Comparison of ENCODE assay signal across 10 mouse cellular contexts in genomic region chr15:83998586-83998985, GRCm38 (mm10).
DNase-seq lines count a peak whose midpoint lies in the region; ATAC-seq and TF ChIP-seq lines count a peak whose summit lies in the region.
"Had no signal": no experiment of that assay in that cellular context is flagged by ENCODE, and none has a peak within 500 bp of the region (broad histone marks: within the 10 kb centered on the region; RNA-seq: fewer than 3 reads in every experiment).

No protein-coding gene starts in this region.

- no peaks in the 10 kb centered on the region for H3K36me3 ChIP-seq in lung, embryonic 14.5 days (ENCODE audit: insufficient read depth)
- no peaks in the 10 kb centered on the region for H3K36me3 ChIP-seq in forebrain, embryonic 11.5 days (ENCODE audit: control insufficient read depth, insufficient read depth, low read length)
- no peaks in the 10 kb centered on the region for H3K36me3 ChIP-seq in hindbrain, embryonic 13.5 days
- no peaks in the 10 kb centered on the region for H3K36me3 ChIP-seq in midbrain, postnatal 0 days (ENCODE audit: insufficient read depth, low read length)
- H3K36me3 ChIP-seq: embryonic facial prominence, embryonic 15.5 days had no signal

- H3K4me2 ChIP-seq in lung, embryonic 14.5 days = peak overlapping the region; percentile 25; the same call in 1 of the 2 replicates
- peak overlapping the region; percentile 51 for H3K4me2 ChIP-seq in forebrain, embryonic 11.5 days (ENCODE audit: low read depth, low read length, severe bottlenecking)
- H3K4me2 ChIP-seq in hindbrain, embryonic 13.5 days = peak overlapping the region; percentile 35
- 0 out of 2 replicates have a peak overlapping the region, but pooled peaks have one; percentile 6 for H3K4me2 ChIP-seq in midbrain, postnatal 0 days (ENCODE audit: low read depth, low read length, poor library complexity, severe bottlenecking)
- H3K4me2 ChIP-seq: embryonic facial prominence, embryonic 15.5 days had no signal

- H3K9me3 ChIP-seq in lung, embryonic 14.5 days (ENCODE audit: low read depth, low read length) = no peaks in the 10 kb centered on the region
- H3K9me3 ChIP-seq in forebrain, embryonic 11.5 days (ENCODE audit: control insufficient read depth, low read length) = no peaks in the 10 kb centered on the region
- H3K9me3 ChIP-seq in hindbrain, embryonic 13.5 days = no peaks in the 10 kb centered on the region
- no peaks in the 10 kb centered on the region for H3K9me3 ChIP-seq in midbrain, postnatal 0 days (ENCODE audit: low read length)
- H3K9me3 ChIP-seq: embryonic facial prominence, embryonic 15.5 days had no signal

- TF ChIP-seq CTCF in lung, embryonic 14.5 days (IDR thresholded peaks at IDR 0.05; ENCODE audit: low read depth) = no peak
- TF ChIP-seq CTCF in midbrain, postnatal 0 days (IDR thresholded peaks at IDR 0.05) = no peak

- peak overlapping the region; percentile 75 for H3K27ac ChIP-seq in lung, embryonic 14.5 days (ENCODE audit: low read depth)
- H3K27ac ChIP-seq in forebrain, embryonic 11.5 days (ENCODE audit: low read depth, low read length) = no peak overlapping the region
- peak overlapping the region; percentile 66 for H3K27ac ChIP-seq in hindbrain, embryonic 13.5 days
- no peak overlapping the region for H3K27ac ChIP-seq in midbrain, postnatal 0 days (ENCODE audit: low read depth, low read length)
- H3K27ac ChIP-seq: embryonic facial prominence, embryonic 15.5 days had no signal

- no peak for ATAC-seq in lung, embryonic 14.5 days (ENCODE audit: insufficient read depth)
- no peak for ATAC-seq in forebrain, embryonic 11.5 days (replicated peaks; ENCODE audit: low FRiP score)
- ATAC-seq in hindbrain, embryonic 13.5 days (ENCODE audit: low FRiP score) = no peak; the same call in 1 of the 2 replicates
- ATAC-seq in midbrain, postnatal 0 days (ENCODE audit: low FRiP score) = no peak
- ATAC-seq: liver, postnatal 0 days had no signal

- WGBS in lung, embryonic 14.5 days = 50% methylated on average over 7 of the region's 7 CpGs
- 49% methylated on average over 7 of the region's 7 CpGs for WGBS in forebrain, embryonic 11.5 days
- WGBS in hindbrain, embryonic 13.5 days = 45% methylated on average over 7 of the region's 7 CpGs
- WGBS in midbrain, postnatal 0 days = 39% methylated on average over 7 of the region's 7 CpGs

- peaks cover 12% of the 10 kb centered on the region; the same call in 1 of the 2 replicates for H3K4me1 ChIP-seq in lung, embryonic 14.5 days (ENCODE audit: insufficient read depth)
- peaks cover 6% of the 10 kb centered on the region; the same call in 1 of the 2 replicates for H3K4me1 ChIP-seq in forebrain, embryonic 11.5 days (replicated peaks; ENCODE audit: control insufficient read depth, insufficient read depth, low read length)
- H3K4me1 ChIP-seq in hindbrain, embryonic 13.5 days (replicated peaks) = peaks cover 30% of the 10 kb centered on the region
- 0 out of 2 replicates have a peak, but pooled peaks cover 2% of the 10 kb centered on the region for H3K4me1 ChIP-seq in midbrain, postnatal 0 days (ENCODE audit: insufficient read depth, low read length)

- H3K27me3 ChIP-seq in lung, embryonic 14.5 days (ENCODE audit: insufficient read depth, low read length) = no peaks in the 10 kb centered on the region
- no peaks in the 10 kb centered on the region for H3K27me3 ChIP-seq in forebrain, embryonic 11.5 days (ENCODE audit: control insufficient read depth, insufficient read depth, low read length)
- H3K27me3 ChIP-seq in hindbrain, embryonic 13.5 days = 0 out of 2 replicates have a peak, but pooled peaks cover 21% of the 10 kb centered on the region
- H3K27me3 ChIP-seq in midbrain, postnatal 0 days (ENCODE audit: insufficient read depth, low read length) = no peaks in the 10 kb centered on the region; the same call in 1 of the 2 replicates

- no peak overlapping the region for H3K4me3 ChIP-seq in lung, embryonic 14.5 days (ENCODE audit: low read depth, low read length)
- H3K4me3 ChIP-seq in forebrain, embryonic 11.5 days (ENCODE audit: low read depth, low read length) = no peak overlapping the region
- H3K4me3 ChIP-seq in hindbrain, embryonic 13.5 days = no peak overlapping the region
- no peak overlapping the region for H3K4me3 ChIP-seq in midbrain, postnatal 0 days (ENCODE audit: low read depth, low read length)
- H3K4me3 ChIP-seq: embryonic facial prominence, embryonic 15.5 days had no signal

- H3K9ac ChIP-seq in lung, embryonic 14.5 days = no peak overlapping the region
- H3K9ac ChIP-seq in forebrain, embryonic 11.5 days (ENCODE audit: low read length) = no peak overlapping the region
- no peak overlapping the region for H3K9ac ChIP-seq in hindbrain, embryonic 13.5 days
- no peak overlapping the region for H3K9ac ChIP-seq in midbrain, postnatal 0 days (replicated peaks; ENCODE audit: low read length, poor library complexity, severe bottlenecking)
- H3K9ac ChIP-seq: embryonic facial prominence, embryonic 15.5 days; liver, postnatal 0 days had no signal

- no peak for DNase-seq in lung, embryonic 14.5 days
- no peak for DNase-seq in lung, postnatal 25 days (ENCODE audit: low spot score)
- DNase-seq in forebrain, embryonic 11.5 days (ENCODE audit: low spot score) = no peak
- no peak for DNase-seq in midbrain, postnatal 0 days (ENCODE audit: low spot score)
- no peak for DNase-seq in adrenal gland, adult (ENCODE audit: inconsistent age in 2 of 2, low spot score in 1 of 2)
- DNase-seq in urinary bladder, postnatal 36 days (ENCODE audit: low spot score in 2 of 2) = no peak
- DNase-seq: kidney, adult 8-10 months; liver, postnatal 0 days had no signal

Comparison
In these comparisons a context has a peak if more than half of its experiments do, and no peak if none do; other contexts are left out.
1. H3K27ac ChIP-seq: peak in lung, embryonic 14.5 days (single experiment) and hindbrain, embryonic 13.5 days (single experiment); none in forebrain, embryonic 11.5 days (single experiment) and midbrain, postnatal 0 days (single experiment).
2. Peak in every context shown above with its lines, with median percentiles within 50 percentile points of each other: H3K4me2 ChIP-seq.